19 mouse cellular contexts compared by ENCODE assay signal in genomic region chr16:29510743-29511142, GRCm38 (mm10). TPM values are rescaled to one million over a fixed set of nuclear protein-coding genes. Genes with fewer than 3 reads are reported as not detected.
DNase-seq lines count a peak whose midpoint lies in the region; ATAC-seq lines count a peak whose summit lies in the region.
"Had no signal": no experiment of that assay in that cellular context is flagged by ENCODE, and none has a peak within 500 bp of the region (broad histone marks: within the 10 kb centered on the region; RNA-seq: fewer than 3 reads in every experiment).

No protein-coding gene starts in this region.

- 68% methylated on average over 7 of the region's 7 CpGs for WGBS in kidney, embryonic 16.5 days
- WGBS in hindbrain, embryonic 16.5 days: 80% methylated on average over 7 of the region's 7 CpGs
- 90% methylated on average over 7 of the region's 7 CpGs for WGBS in midbrain, embryonic 13.5 days

- peak; percentile 31 for DNase-seq in kidney, adult 9 months
- peak; percentile 32 to 64 for DNase-seq in kidney, postnatal 25 days
- DNase-seq in thymus, postnatal 36 days: no peak
- DNase-seq: adrenal gland, adult 2 months; adrenal gland, postnatal 25 days; cerebellum, adult 18-20 months; cerebellum, adult 9-11 months; cerebellum, postnatal 36 days; forebrain, postnatal 0 days; gastrocnemius, adult 2 months; gastrocnemius, postnatal 25 days; heart, postnatal 36 days had no signal

- no peaks in the 10 kb centered on the region; the same call in 1 of the 2 replicates for H3K27me3 ChIP-seq in kidney, embryonic 16.5 days (ENCODE audit: insufficient read depth, low read length)
- no peaks in the 10 kb centered on the region for H3K27me3 ChIP-seq in hindbrain, embryonic 16.5 days (replicated peaks; ENCODE audit: control insufficient read depth, insufficient read depth, low read length)
- no peaks in the 10 kb centered on the region for H3K27me3 ChIP-seq in midbrain, embryonic 13.5 days
- H3K27me3 ChIP-seq: embryonic facial prominence, embryonic 13.5 days; forebrain, embryonic 13.5 days; heart, embryonic 12.5 days had no signal

- H3K27ac ChIP-seq in kidney, embryonic 16.5 days (ENCODE audit: low read length): no peak overlapping the region
- H3K27ac ChIP-seq in hindbrain, embryonic 16.5 days (ENCODE audit: low read depth, low read length): no peak overlapping the region
- H3K27ac ChIP-seq in midbrain, embryonic 13.5 days: no peak overlapping the region
- H3K27ac ChIP-seq: embryonic facial prominence, embryonic 13.5 days; forebrain, embryonic 13.5 days; gastrocnemius, adult 2 months had no signal

- 0 out of 2 replicates have a peak, but pooled peaks cover 4% of the 10 kb centered on the region for H3K9me3 ChIP-seq in kidney, embryonic 16.5 days (ENCODE audit: low read length)
- no peaks in the 10 kb centered on the region for H3K9me3 ChIP-seq in hindbrain, embryonic 16.5 days (ENCODE audit: control insufficient read depth, low read length)
- H3K9me3 ChIP-seq in midbrain, embryonic 13.5 days: no peaks in the 10 kb centered on the region
- H3K9me3 ChIP-seq: embryonic facial prominence, embryonic 13.5 days; forebrain, embryonic 13.5 days; heart, embryonic 12.5 days had no signal

- H3K9ac ChIP-seq in kidney, embryonic 16.5 days (replicated peaks; ENCODE audit: low read length): no peak overlapping the region
- H3K9ac ChIP-seq in hindbrain, embryonic 16.5 days (ENCODE audit: low read depth, low read length): no peak overlapping the region
- H3K9ac ChIP-seq in midbrain, embryonic 13.5 days (replicated peaks): no peak overlapping the region
- H3K9ac ChIP-seq: embryonic facial prominence, embryonic 13.5 days; forebrain, embryonic 13.5 days; forebrain, postnatal 0 days; heart, embryonic 12.5 days had no signal

- no peak overlapping the region for H3K4me3 ChIP-seq in kidney, embryonic 16.5 days (ENCODE audit: low read length)
- H3K4me3 ChIP-seq in hindbrain, embryonic 16.5 days (ENCODE audit: low read length): no peak overlapping the region
- no peak overlapping the region for H3K4me3 ChIP-seq in midbrain, embryonic 13.5 days (replicated peaks)
- H3K4me3 ChIP-seq: embryonic facial prominence, embryonic 13.5 days; forebrain, embryonic 13.5 days; gastrocnemius, adult 2 months; heart, embryonic 12.5 days had no signal

- peak; percentile 87 for ATAC-seq in kidney, embryonic 16.5 days (ENCODE audit: low FRiP score, low TSS enrichment)
- ATAC-seq in hindbrain, embryonic 16.5 days: no peak
- ATAC-seq in midbrain, embryonic 13.5 days: no peak
- ATAC-seq: forebrain, embryonic 13.5 days; forebrain, postnatal 0 days had no signal

- no peaks in the 10 kb centered on the region for H3K36me3 ChIP-seq in kidney, embryonic 16.5 days (ENCODE audit: insufficient read depth, low read length)
- H3K36me3 ChIP-seq in hindbrain, embryonic 16.5 days (ENCODE audit: control insufficient read depth, insufficient read depth, low read length): no peaks in the 10 kb centered on the region
- H3K36me3 ChIP-seq in midbrain, embryonic 13.5 days: no peaks in the 10 kb centered on the region
- H3K36me3 ChIP-seq: embryonic facial prominence, embryonic 13.5 days; heart, embryonic 12.5 days had no signal

- no peaks in the 10 kb centered on the region for H3K4me1 ChIP-seq in kidney, embryonic 16.5 days (ENCODE audit: insufficient read depth, low read length)
- H3K4me1 ChIP-seq in hindbrain, embryonic 16.5 days (ENCODE audit: control insufficient read depth, insufficient read depth, low read depth, low read length): no peaks in the 10 kb centered on the region
- H3K4me1 ChIP-seq in midbrain, embryonic 13.5 days (replicated peaks): no peaks in the 10 kb centered on the region
- H3K4me1 ChIP-seq: embryonic facial prominence, embryonic 13.5 days; forebrain, embryonic 13.5 days; heart, embryonic 12.5 days had no signal

- no peak overlapping the region for H3K4me2 ChIP-seq in kidney, embryonic 16.5 days (replicated peaks; ENCODE audit: low read depth, low read length)
- H3K4me2 ChIP-seq in hindbrain, embryonic 16.5 days (ENCODE audit: low read length): no peak overlapping the region
- H3K4me2 ChIP-seq in midbrain, embryonic 13.5 days (replicated peaks): no peak overlapping the region
- H3K4me2 ChIP-seq: embryonic facial prominence, embryonic 13.5 days; forebrain, embryonic 13.5 days; heart, embryonic 12.5 days had no signal

RNA-seq across cellular contexts. Expression of gene Atp13a4, which starts 33.9 kb away (rescaled TPM):
- 3.4 and 4.9 TPM in 2 replicates for polyA plus RNA-seq in kidney, embryonic 16.5 days (2015; fragmentation: Nextera tagmentation; extraction: Ambion mirVana)
- 3.6 and 4.5 TPM in 2 replicates for polyA plus RNA-seq in hindbrain, embryonic 16.5 days (2015; fragmentation: Nextera tagmentation; extraction: Ambion mirVana)
- 0.42 and 0.61 TPM in 2 replicates for polyA plus RNA-seq in midbrain, embryonic 13.5 days (2015; fragmentation: Nextera tagmentation; extraction: Ambion mirVana)
- polyA plus RNA-seq: adrenal gland, adult 2 months; heart, embryonic 16.5 days had no signal

Comparison
In these comparisons a context has a peak if more than half of its experiments do, and no peak if none do; other contexts are left out.
1. DNase-seq: peak in kidney, adult 9 months (single experiment) and kidney, postnatal 25 days (2 of 2); none in thymus, postnatal 36 days (0 of 2).